Mouse (Mus musculus): ENCODE results near the gene Serpinb8. TPM values are rescaled to one million over a fixed set of nuclear protein-coding genes. Genes with fewer than 3 reads are reported as not detected.

Serpinb8 gene
- total RNA-seq, 2 experiments from 2014 or later, result 2.1 to 2.4 TPM

DNA sequence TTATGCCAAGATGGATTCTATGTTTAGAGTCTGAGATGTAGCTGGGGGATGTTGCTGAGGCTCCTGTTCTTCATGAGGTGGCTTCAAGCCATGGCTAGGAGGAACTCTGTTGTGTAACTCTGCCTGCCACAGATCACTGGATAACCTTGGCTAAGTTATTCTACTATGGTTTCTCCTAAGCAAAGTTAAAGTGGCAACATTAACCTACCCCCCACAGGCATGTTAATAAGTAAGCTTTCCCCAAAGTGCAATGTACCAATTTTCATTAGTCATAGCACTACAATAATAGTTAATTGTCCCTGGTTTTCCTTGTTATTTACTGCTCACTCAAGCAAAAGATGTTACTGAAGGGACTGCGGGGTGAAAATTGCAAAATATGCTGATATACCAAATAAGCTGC, 48.2 kb downstream of the Serpinb8 start:
- intact Hi-C loops (cut with DNase I), result no loop called here
- DNase-seq (ENCODE audit: extremely low spot score in 1 of 2, low spot score in 2 of 2), result no peak

DNA sequence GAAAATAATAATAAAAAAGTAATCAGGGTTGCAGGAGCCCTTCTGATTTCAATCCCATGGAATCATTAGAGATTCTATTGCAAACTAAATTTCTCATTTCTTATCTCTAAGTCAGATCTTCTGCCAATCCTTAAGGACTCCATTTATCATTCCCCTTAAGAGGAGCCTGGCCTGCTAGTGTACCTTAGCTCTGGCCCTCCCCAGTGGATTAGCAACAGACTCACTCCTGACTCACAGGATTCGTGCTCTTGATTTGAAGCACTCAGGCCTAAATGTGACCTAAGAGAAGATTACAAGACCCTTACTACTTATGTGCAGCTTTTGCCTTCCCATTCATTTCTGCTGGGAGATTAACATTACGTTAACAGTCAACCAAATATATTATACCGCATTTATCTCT, 48.7 kb downstream of the Serpinb8 start:
- intact Hi-C loops (cut with DNase I), result no loop called here
- no peak for DNase-seq (ENCODE audit: extremely low spot score in 1 of 2, low spot score in 2 of 2)

DNA sequence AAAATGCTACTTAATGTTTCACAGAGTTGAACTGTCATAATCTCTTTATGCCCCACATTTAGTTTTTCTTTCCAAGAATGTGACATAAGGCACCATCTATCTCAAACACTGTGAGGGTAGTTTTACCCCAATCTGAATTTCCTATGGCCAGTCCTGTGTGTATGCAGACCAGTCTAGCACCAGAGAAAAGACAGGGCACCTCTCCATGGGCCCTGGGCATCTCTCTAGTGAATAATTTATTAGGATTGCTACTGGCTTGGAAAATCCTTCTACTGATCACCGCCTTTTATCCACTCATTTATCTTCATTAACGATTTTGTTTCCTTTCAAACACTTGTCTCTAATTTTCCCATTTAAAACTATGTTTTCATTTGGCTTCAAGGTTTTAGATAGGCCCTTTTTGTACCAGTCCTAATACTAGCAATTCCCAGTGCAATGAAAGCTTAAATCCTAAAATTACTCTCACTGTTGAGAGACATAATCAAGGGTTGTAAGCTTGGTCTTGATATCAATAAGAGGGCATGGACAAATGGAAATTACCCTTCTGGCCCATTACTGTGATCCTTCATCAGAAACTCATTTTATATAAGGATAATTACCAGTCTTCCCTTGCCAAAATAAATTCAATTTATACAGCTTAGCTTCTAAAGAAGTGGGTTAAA, 52.8 kb downstream of the Serpinb8 start:
- no peak for DNase-seq (ENCODE audit: extremely low spot score in 1 of 2, low spot score in 2 of 2)
- intact Hi-C loops (cut with DNase I), result no loop called here

DNA sequence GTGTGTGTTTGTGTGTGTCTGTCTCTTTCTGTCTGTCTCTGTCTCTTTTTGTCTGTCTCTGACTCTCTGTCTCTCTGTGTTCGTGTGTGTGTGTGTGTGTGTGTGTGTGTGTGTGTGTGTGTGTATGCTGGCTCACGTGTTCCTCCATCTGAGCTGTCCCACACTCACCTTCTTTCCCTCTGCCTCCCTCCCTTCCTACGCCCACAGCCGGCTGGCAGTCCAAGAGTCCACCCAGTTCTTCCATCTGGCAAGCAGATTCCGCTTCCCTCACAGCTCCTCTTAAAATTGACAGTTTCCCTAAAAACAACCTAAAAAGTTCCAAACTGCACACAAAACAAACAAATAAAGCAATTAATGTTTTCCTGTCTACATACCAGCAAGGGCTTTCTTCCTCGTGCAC, 55.3 kb downstream of the Serpinb8 start:
- DNase-seq (ENCODE audit: extremely low spot score in 1 of 2, low spot score in 2 of 2), result peak; percentile 58 to 59
- intact Hi-C loops (cut with DNase I), result no loop called here

DNA sequence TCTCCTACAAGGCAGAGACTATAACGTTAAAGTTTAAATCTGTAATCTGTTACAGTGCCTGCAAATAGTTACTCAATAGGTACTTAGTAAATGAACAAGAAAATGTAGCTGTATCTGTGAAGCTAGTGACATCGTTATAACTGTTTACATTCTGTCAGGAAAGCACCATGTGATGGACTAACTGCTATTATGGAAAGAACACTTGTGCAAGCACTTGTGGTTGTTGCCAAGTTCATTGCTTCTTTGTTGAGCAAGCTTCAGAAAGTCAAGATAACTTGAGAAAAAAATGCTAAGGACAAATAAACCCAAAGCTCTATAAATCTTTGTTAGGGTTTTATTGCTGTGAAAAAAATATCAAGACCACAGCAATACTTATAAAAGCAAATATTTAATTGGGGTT, 67.9 kb downstream of the Serpinb8 start:
- DNase-seq (ENCODE audit: extremely low spot score in 1 of 2, low spot score in 2 of 2), result no peak
- intact Hi-C loops (cut with DNase I), result no loop called here

Other genes with a start within 250 kb of the Serpinb8 start
- not detected for gene Serpinb11, start 228.8 kb upstream of the Serpinb8 start, total RNA-seq (2021)
- gene Serpinb7, start 190.4 kb upstream of the Serpinb8 start, total RNA-seq (2021), result under 1 TPM in 1 of 2 experiments, not detected in 1; 0.18 TPM
- not detected for gene Serpinb2, start 78.6 kb upstream of the Serpinb8 start, total RNA-seq (2021)